Mouse (Mus musculus) thymus, adult 18-20 months (tissue): ENCODE results near the gene AC109138.7.
"Not testable (repeated sequence)": the region's sequence is repeated elsewhere in the genome, so short reads cannot be mapped to it uniquely, and the experiment has no call there.

Source experiments
- DNase-seq, 2 experiments: peaks; one replicate each; pipeline ENCODE4 v3.0.0; 2022; ENCODE audit warnings: mixed read lengths in 2 of 2

The AC109138.7 gene

GRCm38 (mm10) chr19:4218784-4219183 lies 4.6 kb downstream of the AC109138.7 start:
- DNase-seq = no peak

DNA sequence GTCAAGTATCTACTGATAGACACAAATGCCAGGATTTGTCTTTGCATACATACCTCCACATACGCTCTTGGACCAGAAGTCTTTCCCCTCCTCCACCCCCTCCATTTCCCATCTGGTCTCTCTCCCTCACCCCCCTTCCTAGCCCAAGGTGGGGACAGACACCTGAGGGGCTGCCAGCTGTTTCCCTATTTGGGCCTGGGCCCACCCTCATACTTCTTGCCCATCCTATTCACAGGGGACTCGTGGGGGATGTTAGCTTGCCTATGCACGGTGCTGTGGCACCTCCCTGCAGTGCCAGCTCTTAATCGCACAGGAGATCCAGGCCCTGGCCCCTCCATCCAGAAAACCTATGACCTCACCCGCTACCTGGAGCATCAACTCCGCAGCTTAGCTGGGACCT lies 5.8 kb downstream of the AC109138.7 start:
- no peak for DNase-seq

GRCm38 (mm10) chr19:4220416-4220815 lies 6.3 kb downstream of the AC109138.7 start:
- DNase-seq = no peak

GRCm38 (mm10) chr19:4220957-4221743 lies 7.0 kb downstream of the AC109138.7 start:
- no peak for DNase-seq

DNA sequence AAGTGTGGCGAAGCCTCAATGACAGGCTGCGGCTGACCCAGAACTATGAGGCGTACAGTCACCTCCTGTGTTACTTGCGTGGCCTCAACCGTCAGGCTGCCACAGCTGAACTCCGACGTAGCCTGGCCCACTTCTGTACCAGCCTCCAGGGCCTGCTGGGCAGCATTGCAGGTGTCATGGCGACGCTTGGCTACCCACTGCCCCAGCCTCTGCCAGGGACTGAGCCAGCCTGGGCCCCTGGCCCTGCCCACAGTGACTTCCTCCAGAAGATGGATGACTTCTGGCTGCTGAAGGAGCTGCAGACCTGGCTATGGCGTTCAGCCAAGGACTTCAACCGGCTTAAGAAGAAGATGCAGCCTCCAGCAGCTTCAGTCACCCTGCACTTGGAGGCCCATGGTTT lies 8.0 kb downstream of the AC109138.7 start:
- DNase-seq = no peak

GRCm38 (mm10) chr19:4226779-4227178 lies 12.6 kb downstream of the AC109138.7 start:
- DNase-seq = no peak

DNA sequence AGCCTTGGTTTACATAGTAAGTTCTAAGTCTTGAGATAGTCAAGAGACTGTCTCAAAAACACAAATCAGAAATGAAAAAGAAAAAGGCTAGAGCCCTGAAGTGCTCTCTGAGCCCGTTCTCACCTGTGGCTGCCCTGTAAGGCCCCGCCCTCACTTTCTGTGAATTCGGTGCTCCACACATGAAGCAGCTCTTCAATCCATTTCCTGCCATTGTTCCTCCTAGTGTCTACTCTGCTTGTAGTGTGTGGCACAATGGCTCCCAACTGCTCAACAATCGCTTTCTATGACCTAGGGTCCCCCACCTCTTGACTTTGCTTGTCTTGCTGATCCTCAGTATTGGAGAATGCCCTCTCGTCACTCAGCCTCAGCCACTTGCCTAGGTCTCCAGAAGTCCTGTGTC lies 13.3 kb downstream of the AC109138.7 start:
- no peak for DNase-seq

DNA sequence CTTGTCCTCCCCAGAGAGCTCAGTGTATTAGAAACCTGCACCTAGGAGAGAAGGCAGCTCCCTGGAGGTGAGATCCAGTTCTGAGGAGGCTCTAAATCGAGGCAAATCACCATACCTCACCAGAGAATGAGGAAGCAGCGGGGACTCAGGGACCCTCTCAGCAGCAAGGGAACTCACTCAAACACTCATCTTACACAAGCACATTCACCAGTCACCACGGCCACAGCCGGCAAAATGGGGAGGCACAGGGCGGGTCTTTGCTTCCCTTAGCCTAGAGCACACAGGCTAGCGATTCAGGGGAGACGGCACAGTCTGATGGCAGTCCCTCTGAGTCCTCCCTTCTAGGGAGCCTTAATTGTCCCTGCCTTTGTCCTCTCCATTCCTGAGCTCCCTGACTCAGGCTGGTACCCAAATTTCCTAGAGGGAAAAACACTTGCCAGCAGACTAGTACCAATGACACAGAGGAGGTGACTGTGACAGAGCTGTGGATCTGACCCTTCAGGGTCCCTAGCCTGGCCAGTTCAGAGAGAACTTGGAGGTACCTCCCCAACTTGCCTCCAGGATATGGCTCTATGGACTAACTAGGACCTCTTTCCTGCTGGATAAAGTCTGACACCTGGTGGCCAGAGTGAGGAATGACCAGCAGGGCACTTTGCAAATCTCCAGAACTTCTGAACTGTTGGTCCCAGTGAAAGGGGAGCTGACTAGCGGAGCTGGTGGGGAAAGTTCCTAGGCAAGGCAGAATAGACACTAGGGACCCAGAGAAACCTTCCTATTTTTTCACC lies 13.9 kb downstream of the AC109138.7 start:
- peak in 1 of 2 experiments; percentile 68 for DNase-seq

- DNase-seq = no peak
These were observed 14.7 kb downstream of the AC109138.7 start for GRCm38 (mm10) chr19:4228891-4229290.

GRCm38 (mm10) chr19:4229451-4230076 lies 15.4 kb downstream of the AC109138.7 start:
- no peak for DNase-seq

DNA sequence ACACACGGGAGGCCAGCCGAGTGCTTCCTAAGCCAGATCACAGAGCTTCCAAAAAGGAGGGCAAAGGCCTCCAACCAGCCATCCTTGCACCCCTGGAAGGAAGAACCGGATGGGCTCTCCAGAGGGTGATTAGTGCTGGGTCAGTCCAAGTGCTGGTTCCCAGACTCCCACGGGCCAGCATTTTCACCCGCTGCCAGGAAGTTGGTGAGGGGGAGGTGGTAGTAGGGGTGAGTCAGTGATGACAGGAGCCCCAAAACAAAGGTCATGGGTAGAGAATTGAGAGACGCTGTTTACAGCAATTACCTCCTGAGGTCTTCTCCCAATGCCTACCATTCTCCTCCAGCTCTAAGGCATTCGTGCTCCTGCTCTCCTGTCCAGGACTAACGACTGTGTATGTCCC lies 16.3 kb downstream of the AC109138.7 start:
- no peak for DNase-seq

DNA sequence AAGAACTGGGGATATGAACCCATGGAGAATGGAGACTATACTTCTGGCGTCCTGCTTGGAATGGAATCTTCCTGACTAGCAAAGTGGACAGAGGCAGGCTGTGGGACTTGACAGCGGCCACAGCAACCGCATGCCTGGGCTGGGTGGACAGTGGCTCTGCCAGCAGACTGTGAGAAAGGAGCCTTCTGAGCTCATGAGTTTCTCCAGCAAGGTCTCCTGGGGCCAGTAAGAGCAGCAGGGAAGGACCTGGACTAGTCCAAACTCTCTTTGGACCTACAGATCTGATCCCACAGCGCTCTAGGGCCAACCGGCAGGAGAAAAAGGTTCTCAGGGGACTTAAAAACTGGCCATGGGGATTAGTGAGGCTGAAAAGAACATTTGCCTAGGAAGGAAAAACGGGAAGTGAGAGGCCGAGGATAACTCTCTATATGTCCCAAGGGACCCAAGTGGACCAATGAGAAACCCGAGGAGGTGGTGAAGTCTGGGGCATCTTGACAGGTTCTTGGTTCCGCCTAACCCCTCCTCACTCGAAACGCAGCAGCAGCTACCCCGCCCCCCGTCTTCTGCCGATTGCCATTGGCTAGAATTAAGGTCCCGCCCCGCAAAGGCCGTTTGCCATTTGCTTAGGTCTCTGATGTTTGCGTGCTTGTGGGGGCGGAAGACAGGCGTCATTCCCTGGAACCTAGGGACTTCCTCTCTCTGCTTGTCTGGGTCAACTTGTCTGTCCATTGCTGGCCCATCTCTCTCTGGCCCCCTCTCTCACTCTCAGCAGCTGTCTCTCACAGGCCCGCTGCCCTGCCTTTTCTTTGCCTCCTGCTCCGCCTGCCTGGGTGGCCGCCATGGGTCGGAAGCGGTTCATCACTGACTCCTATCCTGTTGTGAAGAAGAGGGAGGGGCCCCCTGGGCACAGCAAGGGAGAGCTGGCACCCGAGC lies 17.4 kb downstream of the AC109138.7 start, which contains the start of gene Pold4:
Gene Pold4, plus strand, starts transcription at position 647 of the 933 bp plus-strand sequence.
- DNase-seq = peak; percentile 94 to 96

- no peak for DNase-seq
These were observed 18.0 kb downstream of the AC109138.7 start for GRCm38 (mm10) chr19:4232186-4232572.

DNA sequence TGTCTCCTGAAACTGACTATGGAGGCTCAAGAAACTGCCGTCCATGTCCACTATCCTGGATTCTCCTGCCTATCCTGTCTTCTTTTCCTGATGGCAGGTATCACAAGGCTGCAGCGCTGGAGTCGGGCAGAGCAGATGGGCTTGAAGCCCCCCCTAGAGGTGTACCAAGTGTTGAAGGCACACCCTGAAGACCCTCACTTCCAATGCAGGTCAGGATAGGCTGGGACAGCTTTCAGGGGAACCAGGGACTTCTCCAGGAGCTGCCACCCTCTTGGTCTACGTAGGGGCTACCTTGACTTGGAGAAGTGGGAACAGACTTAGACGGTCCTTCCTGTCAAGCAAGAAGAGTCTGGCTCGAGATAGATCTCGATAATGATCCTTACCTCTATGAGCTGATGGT lies 18.5 kb downstream of the AC109138.7 start:
- no peak for DNase-seq

GRCm38 (mm10) chr19:4234548-4234947 lies 20.4 kb downstream of the AC109138.7 start:
- no peak for DNase-seq

DNA sequence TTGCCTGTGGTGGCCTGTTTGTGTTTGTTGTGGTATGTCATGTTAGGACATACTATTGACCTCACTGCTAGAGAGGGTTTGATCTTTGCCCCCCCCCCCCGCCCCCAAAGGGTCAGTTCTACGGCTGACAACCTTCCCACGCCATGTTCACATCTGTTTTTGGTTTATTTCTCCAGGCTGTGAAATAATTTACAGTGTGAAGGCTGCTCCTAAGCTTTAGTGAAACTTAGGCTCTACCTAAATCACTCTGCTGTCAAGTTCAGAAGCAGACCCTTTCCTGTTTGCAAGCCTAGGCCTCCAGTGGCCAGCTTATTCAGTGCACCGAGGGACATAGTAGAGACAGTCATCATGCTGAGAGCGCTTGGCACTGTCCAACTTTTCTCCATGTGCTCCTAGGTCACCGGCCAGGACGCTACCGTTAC lies 26.1 kb downstream of the AC109138.7 start:
- no peak for DNase-seq

GRCm38 (mm10) chr19:4242416-4242815 lies 28.3 kb downstream of the AC109138.7 start:
- no peak for DNase-seq

DNA sequence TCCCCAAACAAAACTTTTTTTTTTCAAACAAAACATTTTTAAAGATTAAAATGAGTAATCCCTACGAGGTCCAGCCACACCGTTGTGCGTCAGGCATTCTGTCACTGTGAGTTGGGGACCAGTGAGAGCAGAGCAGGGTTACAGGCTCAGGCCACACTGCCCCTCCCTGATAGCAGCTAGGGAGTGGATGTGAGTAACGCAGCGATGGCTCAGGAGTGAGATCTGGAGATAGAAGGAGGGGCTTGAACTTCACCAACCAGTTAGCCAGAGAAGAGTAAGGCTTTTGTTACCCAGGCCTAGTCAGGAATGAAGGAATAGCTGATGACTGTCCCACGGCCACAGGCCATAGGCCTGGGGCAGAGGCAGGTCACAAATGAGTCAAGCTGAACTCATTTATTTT lies 30.6 kb downstream of the AC109138.7 start:
- no peak for DNase-seq

GRCm38 (mm10) chr19:4247010-4247409 lies 32.9 kb downstream of the AC109138.7 start:
- no peak for DNase-seq

- DNase-seq = not testable (repeated sequence)
These were observed 34.5 kb downstream of the AC109138.7 start for GRCm38 (mm10) chr19:4248683-4249082.

DNA sequence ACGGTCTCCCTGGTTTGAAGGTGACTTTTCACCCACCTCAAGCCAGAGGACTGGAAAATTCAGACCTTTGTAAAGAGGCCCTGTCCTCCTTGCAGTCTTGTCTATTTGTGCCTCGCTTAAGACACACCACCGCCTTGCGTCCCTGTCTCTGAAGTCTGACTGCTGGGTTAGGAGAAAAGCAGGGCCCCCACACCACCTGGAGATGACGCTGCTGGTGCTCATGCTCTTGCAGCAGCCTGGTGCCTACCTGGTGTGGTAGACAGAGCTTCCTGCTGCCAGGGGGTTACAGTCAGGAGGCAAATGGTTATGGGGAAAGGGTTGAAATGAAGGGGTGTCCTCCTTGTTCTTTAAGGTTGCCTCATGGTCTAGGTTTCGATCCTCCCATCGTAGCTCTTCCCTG lies 40.1 kb downstream of the AC109138.7 start:
- DNase-seq = no peak

GRCm38 (mm10) chr19:4255583-4256162 lies 41.5 kb downstream of the AC109138.7 start:
- DNase-seq = no peak
